Mouse (Mus musculus): ENCODE measurements around the gene Tdg. TPM values are rescaled to one million over a fixed set of nuclear protein-coding genes. Genes with fewer than 3 reads are reported as not detected.

Tdg gene
- total RNA-seq, 1 experiment: 28.7 TPM

DNA sequence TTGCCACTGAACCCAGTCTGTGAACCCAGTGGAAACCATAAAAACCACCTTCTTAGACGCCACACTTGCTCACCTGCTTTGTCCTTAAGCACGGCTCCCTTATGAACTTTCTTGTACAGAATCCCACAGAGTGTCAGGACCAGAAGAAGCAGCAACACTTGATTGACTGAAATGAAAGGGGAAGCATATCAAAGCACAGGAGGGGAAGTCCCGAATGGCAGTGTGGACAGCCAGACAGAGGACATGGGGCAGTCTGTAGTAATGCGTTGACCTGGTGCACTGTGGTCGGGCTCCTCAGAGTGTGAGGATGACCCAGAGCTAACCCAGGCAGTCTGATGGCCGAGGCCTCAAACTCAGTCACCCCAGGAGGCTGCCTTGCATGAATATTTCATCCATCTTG lies 40.6 kb downstream of the Tdg start:
- H3K4me1 ChIP-seq (ENCODE audit: control insufficient read depth in 2 of 2, insufficient read depth in 2 of 2, low read length in 2 of 2, poor library complexity in 1 of 2): no peaks in the 10 kb centered on the region
- TF ChIP-seq ZNF384 (IDR thresholded peaks at IDR 0.05; ENCODE audit: low read depth, low read length) (no peak), CHD2 (IDR thresholded peaks at IDR 0.05; ENCODE audit: low read depth, low read length) (no peak), ZC3H11A (IDR thresholded peaks at IDR 0.05; ENCODE audit: borderline replicate concordance, low read depth, low read length) (no peak), HCFC1 (IDR thresholded peaks at IDR 0.05; ENCODE audit: borderline replicate concordance, insufficient read depth, low read length) (no peak), MAFK (IDR thresholded peaks at IDR 0.05; ENCODE audit: insufficient read depth, low read depth, low read length) (no peak)
- no peak overlapping the region for H3K9ac ChIP-seq (ENCODE audit: insufficient read depth, low read depth, low read length, poor library complexity, severe bottlenecking)
- H3K4me3 ChIP-seq (ENCODE audit: insufficient read depth in 1 of 2, low read depth in 1 of 2, low read length in 2 of 2, poor library complexity in 1 of 2, severe bottlenecking in 1 of 2): no peak overlapping the region
- no peaks in the 10 kb centered on the region for H3K9me3 ChIP-seq (ENCODE audit: control insufficient read depth, insufficient read depth, low read depth, low read length)
- H3K36me3 ChIP-seq (ENCODE audit: control insufficient read depth, insufficient read depth, low read length, poor library complexity, severe bottlenecking): no peaks in the 10 kb centered on the region
- DNase-seq (ENCODE audit: low read depth, low spot score): no peak
- H3K27ac ChIP-seq (ENCODE audit: insufficient read depth, low read depth, low read length, poor library complexity, severe bottlenecking): no peak overlapping the region
- in situ Hi-C loops (cut with MboI; ENCODE audit: low sequenced_read_pairs in 2 of 2, unreplicated experiment in 2 of 2): no loop called here

- no peak for TF ChIP-seq HCFC1 (IDR thresholded peaks at IDR 0.05; ENCODE audit: borderline replicate concordance, insufficient read depth, low read length)
- no peak for TF ChIP-seq ZNF384 (IDR thresholded peaks at IDR 0.05; ENCODE audit: low read depth, low read length)
- TF ChIP-seq CHD2 (IDR thresholded peaks at IDR 0.05; ENCODE audit: low read depth, low read length): no peak
- no peak for TF ChIP-seq MAFK (IDR thresholded peaks at IDR 0.05; ENCODE audit: insufficient read depth, low read depth, low read length)
- no peak for TF ChIP-seq ZC3H11A (IDR thresholded peaks at IDR 0.05; ENCODE audit: borderline replicate concordance, low read depth, low read length)
- no peak overlapping the region for H3K4me3 ChIP-seq (ENCODE audit: insufficient read depth in 1 of 2, low read depth in 1 of 2, low read length in 2 of 2, poor library complexity in 1 of 2, severe bottlenecking in 1 of 2)
- in situ Hi-C loops (cut with MboI; ENCODE audit: low sequenced_read_pairs in 2 of 2, unreplicated experiment in 2 of 2): no loop called here
These were observed 47.3 kb downstream of the Tdg start for GRCm38 (mm10) chr10:82676949-82677348.

DNA sequence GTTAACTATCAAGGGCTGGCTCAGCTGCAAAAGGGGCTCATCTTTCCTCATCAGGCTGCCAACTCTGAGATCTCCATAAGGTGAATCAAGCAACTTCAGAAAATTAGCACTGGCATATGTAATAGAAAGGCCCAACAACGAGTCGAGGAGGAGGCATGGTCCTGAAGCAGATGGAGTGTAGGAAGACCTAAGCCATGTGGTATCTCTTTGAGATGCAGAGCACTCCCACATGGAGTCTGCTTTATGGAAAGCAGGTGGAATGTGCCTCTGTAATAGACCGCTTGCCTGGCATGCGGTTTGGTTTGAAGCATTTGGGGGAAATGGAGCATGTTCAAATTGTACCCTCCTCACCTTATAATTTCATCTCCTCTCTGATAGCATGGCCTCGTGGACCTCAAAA lies 51.1 kb downstream of the Tdg start:
- TF ChIP-seq CHD2 (IDR thresholded peaks at IDR 0.05; ENCODE audit: low read depth, low read length) (no peak), ZNF384 (IDR thresholded peaks at IDR 0.05; ENCODE audit: low read depth, low read length) (no peak), ZC3H11A (IDR thresholded peaks at IDR 0.05; ENCODE audit: borderline replicate concordance, low read depth, low read length) (no peak), MAFK (IDR thresholded peaks at IDR 0.05; ENCODE audit: insufficient read depth, low read depth, low read length) (no peak), HCFC1 (IDR thresholded peaks at IDR 0.05; ENCODE audit: borderline replicate concordance, insufficient read depth, low read length) (no peak)
- Histone ChIP-seq H3K9ac (ENCODE audit: insufficient read depth, low read depth, low read length, poor library complexity, severe bottlenecking) (no peak overlapping the region), H3K4me1 (ENCODE audit: control insufficient read depth in 2 of 2, insufficient read depth in 2 of 2, low read length in 2 of 2, poor library complexity in 1 of 2) (no peaks in the 10 kb centered on the region), H3K27ac (ENCODE audit: insufficient read depth, low read depth, low read length, poor library complexity, severe bottlenecking) (no peak overlapping the region), H3K9me3 (ENCODE audit: control insufficient read depth, insufficient read depth, low read depth, low read length) (no peaks in the 10 kb centered on the region), H3K36me3 (ENCODE audit: control insufficient read depth, insufficient read depth, low read length, poor library complexity, severe bottlenecking) (no peaks in the 10 kb centered on the region), H3K4me3 (ENCODE audit: insufficient read depth in 1 of 2, low read depth in 1 of 2, low read length in 2 of 2, poor library complexity in 1 of 2, severe bottlenecking in 1 of 2) (no peak overlapping the region)
- in situ Hi-C loops (cut with MboI; ENCODE audit: low sequenced_read_pairs in 2 of 2, unreplicated experiment in 2 of 2): no loop called here
- no peak for DNase-seq (ENCODE audit: low read depth, low spot score)

More at GRCm38 (mm10) chr10:82676949-82677348, 47.3 kb downstream of the Tdg start:
- no peak overlapping the region for H3K27ac ChIP-seq (ENCODE audit: insufficient read depth, low read depth, low read length, poor library complexity, severe bottlenecking)
- no peak overlapping the region for H3K9ac ChIP-seq (ENCODE audit: insufficient read depth, low read depth, low read length, poor library complexity, severe bottlenecking)
- no peak for DNase-seq (ENCODE audit: low read depth, low spot score)
- H3K4me1 ChIP-seq (ENCODE audit: control insufficient read depth in 2 of 2, insufficient read depth in 2 of 2, low read length in 2 of 2, poor library complexity in 1 of 2): no peaks in the 10 kb centered on the region
- H3K9me3 ChIP-seq (ENCODE audit: control insufficient read depth, insufficient read depth, low read depth, low read length): no peaks in the 10 kb centered on the region
- no peaks in the 10 kb centered on the region for H3K36me3 ChIP-seq (ENCODE audit: control insufficient read depth, insufficient read depth, low read length, poor library complexity, severe bottlenecking)

GRCm38 (mm10) chr10:82681639-82682038 lies 52.0 kb downstream of the Tdg start:
- H3K4me3 ChIP-seq (ENCODE audit: insufficient read depth in 1 of 2, low read depth in 1 of 2, low read length in 2 of 2, poor library complexity in 1 of 2, severe bottlenecking in 1 of 2): no peak overlapping the region
- TF ChIP-seq CHD2 (IDR thresholded peaks at IDR 0.05; ENCODE audit: low read depth, low read length) (no peak), ZC3H11A (IDR thresholded peaks at IDR 0.05; ENCODE audit: borderline replicate concordance, low read depth, low read length) (no peak), MAFK (IDR thresholded peaks at IDR 0.05; ENCODE audit: insufficient read depth, low read depth, low read length) (no peak), HCFC1 (IDR thresholded peaks at IDR 0.05; ENCODE audit: borderline replicate concordance, insufficient read depth, low read length) (no peak), ZNF384 (IDR thresholded peaks at IDR 0.05; ENCODE audit: low read depth, low read length) (no peak)
- DNase-seq (ENCODE audit: low read depth, low spot score): no peak
- H3K36me3 ChIP-seq (ENCODE audit: control insufficient read depth, insufficient read depth, low read length, poor library complexity, severe bottlenecking): no peaks in the 10 kb centered on the region
- in situ Hi-C loops (cut with MboI; ENCODE audit: low sequenced_read_pairs in 2 of 2, unreplicated experiment in 2 of 2): no loop called here
- no peaks in the 10 kb centered on the region for H3K4me1 ChIP-seq (ENCODE audit: control insufficient read depth in 2 of 2, insufficient read depth in 2 of 2, low read length in 2 of 2, poor library complexity in 1 of 2)
- H3K9ac ChIP-seq (ENCODE audit: insufficient read depth, low read depth, low read length, poor library complexity, severe bottlenecking): no peak overlapping the region
- H3K27ac ChIP-seq (ENCODE audit: insufficient read depth, low read depth, low read length, poor library complexity, severe bottlenecking): no peak overlapping the region
- no peaks in the 10 kb centered on the region for H3K9me3 ChIP-seq (ENCODE audit: control insufficient read depth, insufficient read depth, low read depth, low read length)

DNA sequence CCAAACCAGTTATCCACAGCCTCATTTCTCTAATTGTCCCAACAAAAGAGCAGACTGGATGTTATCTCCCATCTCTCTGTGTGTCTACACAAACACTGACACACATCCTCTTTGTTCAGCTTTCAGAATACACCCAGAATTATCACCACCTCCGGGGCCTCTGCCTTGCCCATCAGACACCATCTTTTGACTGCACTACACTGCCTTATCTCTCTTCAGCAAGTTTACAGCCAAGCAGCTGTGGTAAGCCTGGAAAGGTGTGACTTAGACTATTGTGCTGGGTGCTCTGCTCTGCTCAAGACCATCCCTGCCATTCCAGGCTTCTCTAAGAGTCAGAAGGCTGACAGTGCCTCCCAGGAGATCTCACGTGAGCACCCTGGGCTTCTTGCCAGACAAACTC lies 55.8 kb downstream of the Tdg start:
- Histone ChIP-seq H3K9me3 (ENCODE audit: control insufficient read depth, insufficient read depth, low read depth, low read length) (no peaks in the 10 kb centered on the region), H3K4me1 (ENCODE audit: control insufficient read depth in 2 of 2, insufficient read depth in 2 of 2, low read length in 2 of 2, poor library complexity in 1 of 2) (no peaks in the 10 kb centered on the region), H3K27ac (ENCODE audit: insufficient read depth, low read depth, low read length, poor library complexity, severe bottlenecking) (no peak overlapping the region), H3K36me3 (ENCODE audit: control insufficient read depth, insufficient read depth, low read length, poor library complexity, severe bottlenecking) (no peaks in the 10 kb centered on the region), H3K9ac (ENCODE audit: insufficient read depth, low read depth, low read length, poor library complexity, severe bottlenecking) (no peak overlapping the region), H3K4me3 (ENCODE audit: insufficient read depth in 1 of 2, low read depth in 1 of 2, low read length in 2 of 2, poor library complexity in 1 of 2, severe bottlenecking in 1 of 2) (no peak overlapping the region)
- DNase-seq (ENCODE audit: low read depth, low spot score): no peak
- in situ Hi-C loops (cut with MboI; ENCODE audit: low sequenced_read_pairs in 2 of 2, unreplicated experiment in 2 of 2): no loop called here
- TF ChIP-seq HCFC1 (IDR thresholded peaks at IDR 0.05; ENCODE audit: borderline replicate concordance, insufficient read depth, low read length) (no peak), ZC3H11A (IDR thresholded peaks at IDR 0.05; ENCODE audit: borderline replicate concordance, low read depth, low read length) (no peak), MAFK (IDR thresholded peaks at IDR 0.05; ENCODE audit: insufficient read depth, low read depth, low read length) (no peak), ZNF384 (IDR thresholded peaks at IDR 0.05; ENCODE audit: low read depth, low read length) (no peak), CHD2 (IDR thresholded peaks at IDR 0.05; ENCODE audit: low read depth, low read length) (no peak)

All from ES-E14 (cell line).